ENCODE assay signal across 8 mouse cellular contexts in the genomic region with DNA sequence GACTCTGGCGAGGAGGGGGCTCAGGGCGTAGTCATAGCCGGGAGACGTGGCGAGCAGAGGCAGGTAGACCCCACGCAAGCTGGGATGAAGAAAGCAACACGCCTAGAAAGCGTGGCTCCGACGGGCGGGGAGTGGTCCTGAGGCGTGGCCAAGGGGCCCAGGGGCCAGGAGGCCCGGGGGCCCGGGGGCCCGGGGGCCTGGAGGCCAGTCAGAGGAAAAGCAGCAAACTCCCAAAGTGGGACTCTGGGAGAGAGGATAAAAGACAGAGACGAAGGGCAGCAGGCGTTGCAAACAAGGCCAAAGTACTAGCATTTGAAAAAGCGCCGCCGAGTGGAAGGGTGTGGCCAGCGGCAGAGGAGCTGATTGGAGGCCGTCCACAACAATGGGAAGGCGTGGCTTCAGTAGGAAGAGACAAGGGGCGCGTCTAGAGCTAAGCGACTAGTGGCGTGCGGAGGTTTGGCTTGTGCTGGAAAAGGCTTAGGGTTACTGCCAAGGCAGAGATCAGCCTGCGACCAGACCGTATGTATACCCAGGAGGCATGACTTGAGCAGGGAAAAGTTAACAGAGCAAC. TPM values are rescaled to one million over a fixed set of nuclear protein-coding genes. Genes with fewer than 3 reads are reported as not detected.
DNase-seq lines count a peak whose midpoint lies in the region; ATAC-seq and TF ChIP-seq lines count a peak whose summit lies in the region.

No protein-coding gene starts in this region.

- intact Hi-C loops in left cerebral cortex, postnatal 4 days (cut with DNase I) = no loop called here

- no peak overlapping the region for H3K27ac ChIP-seq in cortical plate, adult 2 months (ENCODE audit: insufficient read depth, low read length)
- H3K27ac ChIP-seq in midbrain, embryonic 11.5 days (ENCODE audit: low read depth, low read length) = peak overlapping the region; percentile 69
- H3K27ac ChIP-seq in spleen, adult 2 months (ENCODE audit: insufficient read depth, low read length) = peak overlapping the region; percentile 92

- ATAC-seq in cerebellum, adult (ENCODE audit: insufficient number of reproducible peaks, low FRiP score, low TSS enrichment) = no peak
- peak; percentile 87 for ATAC-seq in midbrain, embryonic 11.5 days (ENCODE audit: low FRiP score)

- peak overlapping the region; percentile 80 for H3K4me3 ChIP-seq in cortical plate, adult 2 months (ENCODE audit: insufficient read depth, low read length)
- peak overlapping the region; percentile 69 for H3K4me3 ChIP-seq in midbrain, embryonic 11.5 days (ENCODE audit: low read depth, low read length)
- H3K4me3 ChIP-seq in spleen, adult 2 months (ENCODE audit: extremely low read depth, insufficient read depth, insufficient read length) = peak overlapping the region; percentile 82

- H3K27me3 ChIP-seq in midbrain, embryonic 11.5 days (ENCODE audit: control insufficient read depth, insufficient read depth, low read length) = no peaks in the 10 kb centered on the region
- H3K27me3 ChIP-seq in spleen, adult 2 months (ENCODE audit: control insufficient read depth, insufficient read depth, low read length) = no peaks in the 10 kb centered on the region

- peak overlapping the region; percentile 75 for H3K4me2 ChIP-seq in midbrain, embryonic 11.5 days

- peak; percentile 45 for DNase-seq in cerebellum, adult 11 months
- DNase-seq in gastrocnemius, postnatal 10 days = peak; percentile 81
- DNase-seq in hindlimb bud, embryonic 11.5 days (ENCODE audit: extremely low spot score, low read depth, low spot score) = peak; percentile 56
- DNase-seq in left cerebral cortex, postnatal 4 days = peak; percentile 81
- DNase-seq in midbrain, embryonic 11.5 days (ENCODE audit: low spot score, missing footprints) = peak; percentile 97
- DNase-seq in spleen, adult 2 months (ENCODE audit: low read depth in 1 of 2, low spot score in 2 of 2) = peak; percentile 81 to 83

- TF ChIP-seq CTCF in cortical plate, adult 2 months (IDR thresholded peaks at IDR 0.05; ENCODE audit: extremely low read depth, insufficient read depth, low read length) = no peak
- no peak for TF ChIP-seq CTCF in spleen, adult 2 months (IDR thresholded peaks at IDR 0.05; ENCODE audit: extremely low read depth, insufficient read depth, insufficient read length, insufficient replicate concordance)

- peak overlapping the region; percentile 69 for H3K9ac ChIP-seq in midbrain, embryonic 11.5 days (ENCODE audit: low read length)

- TF ChIP-seq POLR2A in cortical plate, adult 2 months (IDR thresholded peaks at IDR 0.05; ENCODE audit: extremely low read depth, insufficient read depth, low read length) = peak; percentile 41; the same call in 1 of the 2 replicates
- TF ChIP-seq POLR2A in spleen, adult 2 months (IDR thresholded peaks at IDR 0.05; ENCODE audit: low read depth, low read length) = no peak

- H3K4me1 ChIP-seq in cortical plate, adult 2 months (ENCODE audit: control insufficient read depth, insufficient read depth, low read length) = no peaks in the 10 kb centered on the region
- H3K4me1 ChIP-seq in midbrain, embryonic 11.5 days (ENCODE audit: control insufficient read depth, insufficient read depth, low read length) = peaks cover 21% of the 10 kb centered on the region
- H3K4me1 ChIP-seq in spleen, adult 2 months (ENCODE audit: control insufficient read depth, insufficient read depth, insufficient read length) = peaks cover 11% of the 10 kb centered on the region

- H3K36me3 ChIP-seq in midbrain, embryonic 11.5 days (ENCODE audit: control insufficient read depth, insufficient read depth, low read length) = peaks cover 10% of the 10 kb centered on the region; the same call in 1 of the 2 replicates
- H3K36me3 ChIP-seq in spleen, adult 2 months (ENCODE audit: control insufficient read depth, insufficient read depth, low read length) = peaks cover 12% of the 10 kb centered on the region

- under 1% methylated on average over 30 of the region's 30 CpGs for WGBS in midbrain, embryonic 11.5 days
- WGBS in spleen, adult 2 months = 1% methylated on average over 30 of the region's 30 CpGs

- H3K9me3 ChIP-seq in midbrain, embryonic 11.5 days (ENCODE audit: control insufficient read depth, low read length) = no peaks in the 10 kb centered on the region

RNA-seq across cellular contexts. Expression of gene Ubl5, which starts 0.3 kb away (rescaled TPM):
- 569 and 577 TPM in 2 replicates for polyA plus RNA-seq in cortical plate, adult 2 months (2012; rRNA removed)
- 100 to 1,000 TPM; 197 to 204 TPM for total RNA-seq in gastrocnemius, postnatal 10 days (2021)
- total RNA-seq in left cerebral cortex, postnatal 4 days (2021) = 100 to 1,000 TPM; 298 to 308 TPM
- polyA plus RNA-seq in midbrain, embryonic 11.5 days (2014; fragmentation: Nextera tagmentation; extraction: Ambion mirVana) = 459 TPM in 2 replicates
- 96.6 and 178 TPM in 2 replicates for polyA plus RNA-seq in spleen, adult 2 months (2012; rRNA removed)

RNA-seq across cellular contexts. Expression of gene Fbxl12, which starts 1.6 kb away (rescaled TPM):
- polyA plus RNA-seq in cortical plate, adult 2 months (2012; rRNA removed) = 26.9 and 30.3 TPM in 2 replicates
- 10 to 100 TPM in 1 of 2 experiments, 1 to 10 TPM in 1; 8.1 to 12.0 TPM for total RNA-seq in gastrocnemius, postnatal 10 days (2021)
- 10 to 100 TPM; 21.9 to 25.4 TPM for total RNA-seq in left cerebral cortex, postnatal 4 days (2021)
- polyA plus RNA-seq in midbrain, embryonic 11.5 days (2014; fragmentation: Nextera tagmentation; extraction: Ambion mirVana) = 10.5 and 12.0 TPM in 2 replicates
- 82.2 and 105 TPM in 2 replicates for polyA plus RNA-seq in spleen, adult 2 months (2012; rRNA removed)

RNA-seq across cellular contexts. Expression of gene Pin1, which starts 8.9 kb away (rescaled TPM):
- polyA plus RNA-seq in cortical plate, adult 2 months (2012; rRNA removed) = 47.1 and 47.4 TPM in 2 replicates
- total RNA-seq in gastrocnemius, postnatal 10 days (2021) = 10 to 100 TPM; 15.7 to 17.2 TPM
- 10 to 100 TPM; 27.0 to 28.4 TPM for total RNA-seq in left cerebral cortex, postnatal 4 days (2021)
- 60.8 and 64.6 TPM in 2 replicates for polyA plus RNA-seq in midbrain, embryonic 11.5 days (2014; fragmentation: Nextera tagmentation; extraction: Ambion mirVana)
- 11.3 and 12.0 TPM in 2 replicates for polyA plus RNA-seq in spleen, adult 2 months (2012; rRNA removed)

Comparison
In these comparisons a context has a peak if more than half of its experiments do, and no peak if none do; other contexts are left out.
1. DNase-seq: peak in every context shown above with its lines; median percentile 97 in midbrain, embryonic 11.5 days; 82 in spleen, adult 2 months; 81 in gastrocnemius, postnatal 10 days; 81 in left cerebral cortex, postnatal 4 days; 56 in hindlimb bud, embryonic 11.5 days; 45 in cerebellum, adult 11 months.